Mouse (Mus musculus) heart, postnatal 0 days (tissue): ENCODE measurements around the gene Pim3.

ENCODE experiments used
- CTCF ChIP-seq: IDR thresholded peaks from 2 replicates; pipeline ENCODE4 v1.5.1; 2016; ENCODE audit warnings: antibody characterized with exemption, control low read depth, low read depth
- EP300 ChIP-seq: IDR thresholded peaks from 2 replicates; pipeline ENCODE4 v1.6.1; 2016; ENCODE audit warnings: antibody characterized with exemption, low read depth

DNA sequence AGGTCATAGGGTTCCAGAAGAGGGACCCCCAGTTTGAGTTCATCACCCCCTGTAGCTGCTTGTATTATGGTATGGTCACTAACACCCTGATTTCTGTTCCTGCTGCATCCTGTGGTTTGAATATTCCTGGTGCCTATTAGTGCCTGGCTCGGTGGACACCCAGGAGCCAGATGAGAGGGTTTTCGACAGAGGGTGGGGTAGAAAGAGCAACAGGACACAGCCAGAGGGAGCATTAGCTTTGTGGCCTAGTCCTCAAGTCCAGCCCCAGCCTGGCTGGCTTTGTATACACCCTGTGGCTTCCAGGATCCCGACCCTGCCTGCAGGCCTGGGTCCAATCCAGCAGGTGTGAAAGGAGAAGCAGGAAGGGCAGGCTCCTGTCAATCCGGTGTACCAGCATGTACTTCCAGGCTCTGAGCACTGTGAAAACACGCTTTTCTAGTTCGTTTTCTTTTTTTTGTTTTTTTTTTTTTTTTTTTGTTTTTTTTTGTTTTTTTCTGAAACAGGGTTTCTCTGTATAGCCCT is 6.0 kb upstream of the Pim3 start:
- TF ChIP-seq CTCF (no peak), EP300 (no peak)
